Mouse (Mus musculus) urinary bladder, adult 18-20 months (tissue): ENCODE results near the gene Mamdc4.

Experiments
- DNase-seq, 2 experiments: peaks; one replicate each; pipeline ENCODE4 v3.0.0; 2022; ENCODE audit warnings: low spot score in 2 of 2, mixed read lengths in 2 of 2

Gene Mamdc4

DNA sequence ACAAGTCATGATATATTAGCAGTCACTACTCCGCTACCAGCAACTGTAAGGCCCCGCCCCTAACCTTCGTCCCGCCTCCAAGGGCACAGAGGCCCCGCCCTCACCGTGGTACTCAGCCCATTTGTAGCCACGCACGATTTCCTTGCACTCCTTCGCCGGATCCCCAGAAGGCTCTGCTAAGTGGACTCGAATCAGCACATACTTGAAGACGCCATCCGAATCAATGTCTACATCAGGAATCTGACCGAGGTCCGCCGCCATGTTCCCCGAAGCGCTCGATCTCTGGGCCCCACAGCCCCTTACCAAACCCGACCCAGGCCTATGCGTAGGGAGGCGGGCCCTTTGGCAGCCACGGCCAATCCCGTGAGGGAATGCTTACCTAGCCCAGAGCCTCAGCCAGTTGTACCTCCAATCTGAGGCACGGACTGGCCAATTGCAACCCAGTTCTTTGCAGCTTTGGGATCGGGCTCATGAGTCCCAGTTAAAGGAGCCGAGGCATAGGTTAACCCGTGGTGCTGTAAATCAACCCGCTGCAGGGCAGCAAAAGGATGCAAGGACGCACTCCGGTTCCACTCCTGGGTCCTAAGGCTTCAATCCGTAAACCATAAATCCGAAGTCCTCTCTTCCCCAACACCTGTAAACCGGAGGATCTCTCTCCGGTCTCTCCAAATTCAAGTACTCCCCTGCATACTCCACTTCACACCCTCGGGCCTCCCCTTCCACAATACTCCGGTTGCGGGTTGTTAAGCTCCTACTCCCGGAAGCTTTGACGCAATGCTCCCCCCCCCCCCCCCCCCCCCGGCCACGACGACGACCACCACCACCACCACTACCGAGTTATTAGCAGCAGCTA lies at the start of gene Mamdc4, which contains the start of gene Phpt1:
TSS of gene Mamdc4 (minus strand) at position 267 of the 853 bp plus-strand sequence.
TSS of gene Phpt1 (minus strand) at position 646 of the 853 bp plus-strand sequence.
- peak; percentile 94 to 98 for DNase-seq

DNA sequence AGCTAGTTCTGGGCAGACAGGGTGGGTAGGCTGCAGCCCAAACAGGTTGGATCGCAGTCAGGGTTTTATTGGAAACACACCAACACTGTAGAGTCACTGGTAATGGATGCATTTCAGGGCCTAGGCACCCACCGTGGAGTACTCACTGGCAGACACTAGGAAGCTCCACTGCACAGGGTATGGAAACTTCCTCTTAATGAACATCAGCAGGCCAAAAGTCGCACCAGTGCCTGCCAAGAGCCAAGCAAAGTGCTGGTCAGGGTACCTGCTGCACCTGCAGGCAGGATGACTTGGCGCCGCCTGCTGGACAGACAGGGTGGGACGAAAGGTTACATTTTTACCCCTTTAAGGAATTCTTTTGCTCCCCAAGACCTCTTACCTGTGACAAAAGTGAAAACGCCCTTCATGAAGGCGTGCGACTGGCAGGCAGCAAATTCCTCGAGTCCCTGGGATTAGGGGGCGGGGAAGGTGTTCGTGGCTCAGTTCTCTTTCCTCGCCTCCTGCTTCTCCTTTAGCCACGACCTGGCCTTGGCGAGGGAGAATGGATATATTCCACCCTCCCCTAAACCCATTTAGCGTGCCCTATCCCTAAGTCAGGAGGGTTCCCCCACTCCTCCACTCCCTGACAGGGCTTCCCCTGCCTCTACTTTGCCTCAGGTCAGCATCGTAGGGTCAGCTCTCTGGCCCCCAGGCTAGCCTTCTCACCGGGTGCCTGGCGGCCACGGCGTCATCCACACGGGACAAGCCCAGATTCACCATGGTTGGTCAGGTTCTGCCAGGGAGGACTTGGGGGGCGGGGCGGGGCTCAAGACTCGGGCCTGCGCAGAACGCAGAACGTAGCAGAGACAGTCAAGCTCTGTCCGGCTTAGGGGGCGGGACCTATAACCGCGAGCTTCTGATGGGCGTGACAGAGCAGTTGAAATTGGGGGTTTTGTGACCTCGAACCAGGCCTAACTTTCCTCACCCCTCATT lies 46.9 kb upstream of the Mamdc4 start, which contains the start of gene Tmem141:
TSS of gene Tmem141 (minus strand) at position 777 of the 972 bp plus-strand sequence.
- peak; percentile 83 to 87 for DNase-seq

DNA sequence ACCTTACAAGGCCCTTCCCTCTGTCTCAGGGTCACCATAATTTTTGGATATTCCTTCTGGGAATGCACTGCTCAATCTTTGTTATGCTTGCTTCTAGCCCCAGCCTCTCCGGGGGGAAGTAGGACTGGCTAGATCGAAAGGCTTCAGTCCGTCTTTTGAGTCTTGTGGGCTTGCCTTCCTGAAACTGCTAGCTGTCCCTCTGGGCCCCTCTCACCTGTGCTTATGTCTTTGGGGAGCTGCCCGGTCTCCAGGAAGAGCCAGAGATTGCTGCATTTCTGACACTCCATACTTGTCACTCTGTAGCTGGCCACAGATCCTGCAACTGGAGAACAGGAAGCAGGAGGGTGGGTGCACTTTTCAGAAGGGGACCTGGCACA lies 46.2 kb upstream of the Mamdc4 start:
- no peak for DNase-seq

DNA sequence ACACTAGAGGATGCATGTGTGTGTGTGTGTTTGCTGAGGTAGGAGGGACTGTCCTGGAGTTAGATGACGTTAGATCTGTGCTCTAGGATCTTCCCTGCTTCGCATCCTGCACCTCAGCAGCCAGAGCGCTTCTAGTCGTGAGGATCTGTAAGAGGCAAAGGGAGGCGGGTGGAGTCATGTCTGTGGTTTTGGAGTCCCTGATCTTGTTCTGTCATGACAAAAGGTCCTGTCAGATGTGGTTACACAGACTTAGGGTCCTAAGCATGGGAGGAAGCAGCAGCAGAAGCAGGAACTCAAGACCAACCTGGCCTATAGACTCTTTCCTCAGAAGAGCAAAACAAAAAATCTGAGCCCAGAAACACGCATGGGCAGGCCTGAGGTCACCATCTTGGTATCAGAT lies 45.7 kb upstream of the Mamdc4 start:
- DNase-seq = no peak

DNA sequence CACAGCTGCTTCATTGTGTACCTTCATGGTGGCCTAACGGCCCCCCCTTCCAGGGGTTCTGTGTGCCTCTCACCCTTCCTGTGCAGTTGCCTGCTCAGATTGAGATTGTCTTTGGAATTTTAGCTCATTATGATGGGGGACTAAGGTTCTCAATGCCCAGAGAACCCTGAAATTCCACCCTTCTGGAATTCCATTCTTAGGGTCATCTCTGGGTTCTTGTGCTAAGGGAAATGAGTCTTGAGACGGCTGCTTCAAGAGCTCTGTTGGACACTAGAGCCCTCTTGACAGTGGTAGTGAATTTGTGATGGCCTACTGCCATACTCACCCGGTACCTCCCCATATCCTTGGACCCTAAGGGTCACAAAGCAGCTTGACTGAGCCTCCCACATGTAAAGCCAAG lies 42.9 kb upstream of the Mamdc4 start, which contains the start of gene Ccdc183:
TSS of gene Ccdc183 (minus strand) at position 101 of the 400 bp plus-strand sequence.
- DNase-seq = no peak

- no peak for DNase-seq
Measured at GRCm38 (mm10) chr2:25616398-25616797, 41.8 kb upstream of the Mamdc4 start.

GRCm38 (mm10) chr2:25608671-25609070 lies 34.0 kb upstream of the Mamdc4 start:
- no peak for DNase-seq

DNA sequence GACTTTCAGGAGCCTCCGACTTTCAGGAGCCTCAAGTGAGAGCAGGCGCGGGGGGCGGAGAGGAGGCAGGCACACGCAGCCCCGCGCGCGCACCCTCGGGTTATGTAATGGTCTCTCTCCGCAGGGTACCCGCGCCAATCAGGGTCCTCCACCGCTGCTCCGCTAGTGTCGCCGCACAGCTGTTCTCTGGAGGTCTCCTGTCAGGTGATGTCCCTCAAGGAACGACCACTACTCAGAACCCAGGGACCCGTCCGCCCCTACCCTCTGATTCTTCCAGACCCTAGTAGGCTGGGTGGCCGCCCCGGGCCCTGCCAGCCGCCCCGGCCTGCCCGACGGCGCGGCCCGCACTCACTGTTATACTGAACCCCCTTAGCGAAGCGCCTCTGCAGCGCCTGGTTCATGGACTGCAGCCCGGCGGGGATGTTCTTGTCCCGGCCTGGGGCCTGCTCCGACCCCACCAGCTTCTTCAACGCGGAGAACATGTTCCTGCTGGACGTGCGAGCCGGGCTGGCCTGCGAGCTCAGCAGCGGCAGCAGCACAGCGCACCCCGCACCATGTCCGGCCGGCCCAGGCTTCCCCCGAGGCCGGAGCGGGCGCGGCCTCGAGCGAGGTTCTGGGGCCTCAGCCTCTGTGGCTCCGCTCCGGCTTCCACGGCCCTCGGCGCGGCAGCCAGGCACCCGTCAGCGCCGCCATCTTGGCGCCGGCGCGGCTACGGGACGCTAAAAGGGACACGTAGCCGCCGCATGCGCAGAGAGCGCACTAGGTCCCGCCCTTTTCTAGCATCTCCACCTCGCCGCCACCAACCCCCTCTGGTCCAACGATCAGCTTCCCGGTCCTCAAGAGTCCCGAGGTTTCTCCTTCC lies 33.3 kb upstream of the Mamdc4 start, which contains the start of gene Rabl6:
TSS of gene Rabl6 (minus strand) at position 761 of the 862 bp plus-strand sequence.
- peak; percentile 80 to 88 for DNase-seq

GRCm38 (mm10) chr2:25602526-25602925 lies 27.9 kb upstream of the Mamdc4 start:
- DNase-seq = no peak

DNA sequence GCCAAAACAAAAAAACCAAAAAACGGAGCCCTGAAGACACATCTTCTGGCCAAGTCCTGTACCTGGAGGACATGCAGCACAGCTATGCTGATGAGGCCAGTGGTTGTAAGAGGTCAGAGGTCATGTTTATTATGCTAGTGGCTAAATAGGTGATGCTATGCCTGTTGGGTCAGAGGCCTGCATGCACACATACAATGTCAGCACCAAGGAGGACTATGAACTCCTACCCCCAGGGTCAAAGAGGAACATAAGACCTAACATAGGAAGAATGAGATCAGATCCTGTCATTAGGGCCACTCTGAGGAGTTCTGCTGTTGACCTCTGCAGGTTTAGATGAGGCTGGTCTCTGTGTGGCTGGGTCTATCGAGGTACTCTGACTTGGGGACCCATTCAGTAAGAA lies 25.4 kb upstream of the Mamdc4 start:
- no peak for DNase-seq

- DNase-seq = no peak
Measured at GRCm38 (mm10) chr2:25598749-25599148, 24.1 kb upstream of the Mamdc4 start.

GRCm38 (mm10) chr2:25596765-25597510 lies 22.3 kb upstream of the Mamdc4 start:
- no peak for DNase-seq

- DNase-seq = no peak
Measured at GRCm38 (mm10) chr2:25591863-25592262, 17.2 kb upstream of the Mamdc4 start.

DNA sequence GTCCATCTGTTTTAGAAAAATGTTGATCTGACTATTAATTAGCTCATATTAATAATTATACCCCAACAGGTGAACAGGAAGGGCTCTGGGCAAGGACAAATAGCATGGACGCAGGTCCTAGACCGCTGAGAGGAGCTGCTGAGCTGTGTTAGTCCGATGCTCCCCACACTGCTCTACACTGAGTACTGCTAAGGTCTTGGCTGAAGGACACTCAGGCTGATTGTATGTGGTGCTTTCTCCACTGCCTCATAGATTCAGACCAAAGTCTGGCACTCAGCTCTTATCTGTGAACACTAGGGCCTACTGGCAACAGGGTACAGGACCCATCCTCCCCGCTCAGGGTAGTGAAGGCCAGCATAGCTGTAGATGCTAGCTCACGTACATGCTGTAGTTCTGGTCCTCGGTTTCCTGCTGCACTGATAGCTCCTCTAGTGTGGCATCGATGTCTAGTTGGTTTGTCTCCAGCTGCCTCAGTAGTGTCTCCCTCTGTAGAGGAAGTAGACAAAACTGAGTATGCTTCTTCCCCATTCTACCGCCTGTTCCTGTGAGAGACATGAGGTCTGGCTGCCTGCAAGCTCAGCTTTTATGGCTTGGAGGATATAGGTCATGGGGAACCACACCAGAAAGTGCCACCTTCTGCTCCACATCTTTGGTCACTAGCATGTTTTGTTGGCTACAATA lies 13.7 kb upstream of the Mamdc4 start:
- DNase-seq = no peak

DNA sequence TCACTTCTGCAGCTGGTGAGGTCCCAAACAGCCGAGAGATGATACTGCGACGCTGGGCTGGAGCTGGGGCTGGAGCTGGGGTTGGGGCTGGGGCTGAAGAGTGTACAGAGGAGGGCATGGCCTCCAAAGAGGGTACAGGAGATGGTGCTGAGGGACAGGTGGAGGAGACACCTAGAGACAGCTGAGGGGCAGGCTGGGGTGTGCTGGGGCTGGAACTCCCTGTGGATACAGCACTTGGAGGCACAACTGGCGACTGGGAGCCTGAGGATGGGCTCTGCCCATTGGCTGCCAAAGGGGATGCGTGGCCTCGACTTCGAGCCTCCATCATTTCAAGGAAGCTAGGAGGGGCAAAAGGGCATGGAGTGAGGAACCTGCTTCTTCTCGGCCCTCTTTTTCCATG lies 12.6 kb upstream of the Mamdc4 start:
- DNase-seq = no peak

GRCm38 (mm10) chr2:25585601-25586000 lies 11.0 kb upstream of the Mamdc4 start:
- DNase-seq = no peak

DNA sequence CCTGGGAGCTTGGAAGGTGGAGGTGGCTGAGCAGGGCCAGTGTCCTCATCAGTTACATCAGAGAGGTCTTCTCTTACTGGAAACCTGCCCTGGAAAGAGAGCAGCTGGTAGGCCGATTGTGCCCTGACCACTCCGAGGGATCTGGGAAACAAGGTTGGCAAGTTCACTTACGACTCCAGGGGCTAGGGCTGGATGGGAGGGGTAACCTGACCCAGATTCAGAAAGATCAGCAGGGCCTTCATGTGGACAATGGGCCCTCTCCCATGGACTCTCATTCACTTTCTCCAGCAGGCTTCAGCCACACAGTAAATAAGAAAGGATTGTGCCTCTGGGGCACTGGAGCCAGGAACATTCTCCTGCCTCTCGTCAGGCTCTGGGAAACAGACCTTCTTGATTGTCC lies 10.2 kb upstream of the Mamdc4 start:
- DNase-seq = no peak

- no peak for DNase-seq
Measured at GRCm38 (mm10) chr2:25584152-25584551, 9.5 kb upstream of the Mamdc4 start.

DNA sequence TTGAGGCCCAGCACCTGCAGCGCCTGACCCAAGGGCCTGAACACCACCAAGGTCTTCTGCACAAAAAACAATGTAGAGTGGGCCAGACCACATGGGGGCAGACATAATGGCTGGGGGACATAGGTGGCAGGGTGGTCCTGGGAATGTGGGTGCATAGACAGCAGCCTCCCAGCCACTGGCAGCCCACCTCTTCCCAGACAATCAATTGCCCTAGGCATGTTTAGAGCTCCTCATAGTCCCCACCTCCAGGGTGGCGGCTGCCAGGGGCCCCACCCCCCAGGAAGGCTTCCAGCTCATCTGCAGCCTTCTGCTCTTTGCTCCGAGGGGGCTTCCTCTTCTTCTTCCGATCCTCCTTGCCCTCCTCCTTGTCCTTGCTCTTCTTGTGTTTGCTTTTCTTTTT lies 8.9 kb upstream of the Mamdc4 start:
- no peak for DNase-seq

GRCm38 (mm10) chr2:25583120-25583481 lies 8.5 kb upstream of the Mamdc4 start:
- DNase-seq = no peak
